In genomic region chr19:32756900-32757725, GRCm38 (mm10) we compare ENCODE assay signal across 8 mouse cellular contexts. TPM values are rescaled to one million over a fixed set of nuclear protein-coding genes. Genes with fewer than 3 reads are reported as not detected.
DNase-seq lines count a peak whose midpoint lies in the region; ATAC-seq and TF ChIP-seq lines count a peak whose summit lies in the region.

Pten (plus strand) TSS chr19:32757497.

- peak within 1 kb of the TSS; percentile 100 for H3K9ac ChIP-seq in embryonic facial prominence, embryonic 13.5 days
- H3K9ac ChIP-seq in limb, embryonic 12.5 days (replicated peaks), result peak within 1 kb of the TSS; percentile 97
- H3K9ac ChIP-seq in midbrain, embryonic 14.5 days (replicated peaks; ENCODE audit: low read length), result peak within 1 kb of the TSS; percentile 96

- H3K4me2 ChIP-seq in embryonic facial prominence, embryonic 13.5 days, result peak within 1 kb of the TSS; percentile 91
- peak within 1 kb of the TSS; percentile 95 for H3K4me2 ChIP-seq in limb, embryonic 12.5 days
- H3K4me2 ChIP-seq in midbrain, embryonic 14.5 days (ENCODE audit: low read length), result peak within 1 kb of the TSS; percentile 96

- peak; percentile 87 for ATAC-seq in embryonic facial prominence, embryonic 13.5 days (ENCODE audit: insufficient number of reproducible peaks, insufficient read depth, low FRiP score, low TSS enrichment, low read depth)
- peak; percentile 86 for ATAC-seq in limb, embryonic 12.5 days (ENCODE audit: insufficient number of reproducible peaks, insufficient read depth, low FRiP score, low TSS enrichment, low read depth)
- peak; percentile 91 for ATAC-seq in midbrain, embryonic 14.5 days (ENCODE audit: low FRiP score, low TSS enrichment)

- no peaks in the 10 kb centered on the region for H3K9me3 ChIP-seq in embryonic facial prominence, embryonic 13.5 days
- H3K9me3 ChIP-seq in limb, embryonic 12.5 days, result no peaks in the 10 kb centered on the region
- H3K9me3 ChIP-seq in midbrain, embryonic 14.5 days (ENCODE audit: control insufficient read depth, low read length), result no peaks in the 10 kb centered on the region

- TF ChIP-seq POLR2A in kidney, adult 2 months (IDR thresholded peaks at IDR 0.05; ENCODE audit: low read depth, low read length), result peak; percentile 97

- no peak for TF ChIP-seq CTCF in kidney, adult 2 months (conservative IDR thresholded peaks at IDR 0.05; ENCODE audit: insufficient read depth, insufficient read length, low read depth, low read length)

- H3K27ac ChIP-seq in embryonic facial prominence, embryonic 13.5 days, result peak within 1 kb of the TSS; percentile 100
- H3K27ac ChIP-seq in kidney, adult 2 months (ENCODE audit: insufficient read depth, low read depth, low read length), result peak within 1 kb of the TSS; percentile 95
- peak within 1 kb of the TSS; percentile 99 for H3K27ac ChIP-seq in limb, embryonic 12.5 days
- H3K27ac ChIP-seq in midbrain, embryonic 14.5 days (replicated peaks; ENCODE audit: low read depth, low read length), result peak within 1 kb of the TSS; percentile 98

- H3K4me3 ChIP-seq in embryonic facial prominence, embryonic 13.5 days, result peak within 1 kb of the TSS; percentile 97
- peak within 1 kb of the TSS; percentile 100 for H3K4me3 ChIP-seq in kidney, adult 2 months (ENCODE audit: insufficient read depth, low read depth, low read length)
- H3K4me3 ChIP-seq in limb, embryonic 12.5 days (replicated peaks), result peak within 1 kb of the TSS; percentile 96
- peak within 1 kb of the TSS; percentile 99 for H3K4me3 ChIP-seq in midbrain, embryonic 14.5 days (replicated peaks; ENCODE audit: low read depth, low read length)

- H3K27me3 ChIP-seq in embryonic facial prominence, embryonic 13.5 days, result peaks cover 23% of the 10 kb centered on the region
- no peaks in the 10 kb centered on the region for H3K27me3 ChIP-seq in kidney, adult 2 months (replicated peaks; ENCODE audit: control insufficient read depth, insufficient read depth, low read length)
- peaks cover 16% of the 10 kb centered on the region for H3K27me3 ChIP-seq in limb, embryonic 12.5 days
- no peaks in the 10 kb centered on the region; the same call in 1 of the 2 replicates for H3K27me3 ChIP-seq in midbrain, embryonic 14.5 days (ENCODE audit: control insufficient read depth, insufficient read depth, low read length)

- under 1% methylated on average over 65 of the region's 77 CpGs for whole genome bisulfite sequencing in embryonic facial prominence, embryonic 13.5 days
- under 1% methylated on average over 73 of the region's 77 CpGs for WGBS in kidney, adult 2 months
- WGBS in limb, embryonic 12.5 days, result under 1% methylated on average over 73 of the region's 77 CpGs
- 1% methylated on average over 61 of the region's 77 CpGs for WGBS in midbrain, embryonic 14.5 days

- peak; percentile 91 for DNase-seq in 416B (ENCODE audit: low read depth)
- DNase-seq in adrenal gland, postnatal 4 days (ENCODE audit: low spot score in 2 of 2), result peak; percentile 91 to 96
- DNase-seq in heart, adult 18-20 months, result peak; percentile 96 to 98
- DNase-seq in kidney, adult 2 months, result peak; percentile 97
- DNase-seq in midbrain, embryonic 14.5 days, result peak; percentile 98
- DNase-seq in spleen, adult 12 weeks (ENCODE audit: low spot score), result peak; percentile 94

- no peaks in the 10 kb centered on the region for H3K36me3 ChIP-seq in embryonic facial prominence, embryonic 13.5 days
- no peaks in the 10 kb centered on the region for H3K36me3 ChIP-seq in kidney, adult 2 months (ENCODE audit: control insufficient read depth, insufficient read depth, low read length)
- H3K36me3 ChIP-seq in limb, embryonic 12.5 days, result no peaks in the 10 kb centered on the region
- H3K36me3 ChIP-seq in midbrain, embryonic 14.5 days (ENCODE audit: control insufficient read depth, insufficient read depth, low read length), result no peaks in the 10 kb centered on the region

- peaks cover 18% of the 10 kb centered on the region for H3K4me1 ChIP-seq in embryonic facial prominence, embryonic 13.5 days
- peaks cover 4% of the 10 kb centered on the region; the same call in 1 of the 2 replicates for H3K4me1 ChIP-seq in kidney, adult 2 months (ENCODE audit: control insufficient read depth, insufficient read depth, low read length)
- H3K4me1 ChIP-seq in limb, embryonic 12.5 days (replicated peaks), result peaks cover 15% of the 10 kb centered on the region
- peaks cover 33% of the 10 kb centered on the region for H3K4me1 ChIP-seq in midbrain, embryonic 14.5 days (ENCODE audit: control insufficient read depth, insufficient read depth, low read length)

RNA-seq across cellular contexts. Expression of gene Pten, which starts in this region (rescaled TPM):
- total RNA-seq in adrenal gland, postnatal 4 days (2021), result 10 to 100 TPM; 65.8 to 67.6 TPM
- 12.9 and 14.7 TPM in 2 replicates for polyA plus RNA-seq in embryonic facial prominence, embryonic 13.5 days (2015; fragmentation: Nextera tagmentation; extraction: Ambion mirVana)
- 10 to 100 TPM; 59.0 to 60.3 TPM for total RNA-seq in heart, adult 18-20 months (2021)
- polyA plus RNA-seq in kidney, adult 2 months (2012; rRNA removed), result 12.8 and 15.2 TPM in 2 replicates
- 9.3 and 10.2 TPM in 2 replicates for polyA plus RNA-seq in limb, embryonic 12.5 days (2016; fragmentation: Nextera tagmentation; extraction: Ambion mirVana)
- polyA plus RNA-seq in midbrain, embryonic 14.5 days (2014; fragmentation: Nextera tagmentation; extraction: Ambion mirVana), result 22.6 and 29.8 TPM in 2 replicates

Comparison
In these comparisons a context has a peak if more than half of its experiments do, and no peak if none do; other contexts are left out.
1. Peak in every context shown above with its lines: DNase-seq, ATAC-seq, H3K4me3 ChIP-seq and H3K27ac ChIP-seq.